Mouse (Mus musculus) brain, embryonic 14.5 days (tissue): ENCODE results near the gene Strn4.

Experiments
- CTCF ChIP-seq: fragments of 200-500 bp; IDR thresholded peaks from 2 replicates; pipeline ENCODE4 v1.5.1; 2012; ENCODE audit warnings: inconsistent platforms, mild to moderate bottlenecking, moderate library complexity, borderline replicate concordance; ENCODE audit not compliant: insufficient read depth, insufficient read length; ENCODE audit errors: extremely low read depth
- POLR2A ChIP-seq: fragments of 200-500 bp; IDR thresholded peaks from 2 replicates; pipeline ENCODE4 v1.6.1; 2012; ENCODE audit warnings: mild to moderate bottlenecking, inconsistent platforms, borderline replicate concordance; ENCODE audit not compliant: poor library complexity, insufficient read depth, insufficient read length, severe bottlenecking; ENCODE audit errors: extremely low read depth

- TF ChIP-seq POLR2A (no peak), CTCF (no peak)
Observed at GRCm38 (mm10) chr7:16871600-16871999, 55.9 kb downstream of the Strn4 start.
